23 mouse cellular contexts compared by ENCODE assay signal in the genomic region with DNA sequence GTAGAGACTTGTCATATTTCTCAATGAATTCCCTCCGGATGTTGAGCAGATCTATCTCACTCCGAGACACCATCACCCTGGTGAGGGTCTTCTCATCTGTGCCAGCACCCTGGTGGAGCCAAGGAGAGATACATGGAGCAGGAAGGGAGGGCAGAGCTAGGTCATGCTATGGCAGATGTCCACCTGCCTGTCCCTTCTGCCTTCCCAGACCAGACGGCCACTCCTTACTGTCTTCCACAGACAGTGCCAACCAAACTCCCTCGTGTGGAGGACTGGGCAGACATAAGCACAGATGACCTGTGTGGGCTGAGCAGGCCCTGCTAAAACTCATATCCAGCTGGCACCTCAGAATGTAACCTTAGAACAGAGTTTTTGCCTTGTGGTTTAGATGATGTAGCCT.
"Had no signal": no experiment of that assay in that cellular context is flagged by ENCODE, and none has a peak within 500 bp of the region (broad histone marks: within the 10 kb centered on the region; RNA-seq: fewer than 3 reads in every experiment).

No protein-coding gene starts in this region.

- H3K27ac ChIP-seq: embryonic facial prominence, embryonic 10.5 days; embryonic facial prominence, embryonic 12.5 days; embryonic facial prominence, embryonic 13.5 days; embryonic facial prominence, embryonic 15.5 days; forebrain, embryonic 10.5 days; forebrain, embryonic 12.5 days; forebrain, embryonic 13.5 days; forebrain, embryonic 15.5 days; gastrocnemius, adult 2 months; heart, adult 2 months; heart, embryonic 10.5 days had no signal

- H3K4me1 ChIP-seq: embryonic facial prominence, embryonic 10.5 days; embryonic facial prominence, embryonic 12.5 days; embryonic facial prominence, embryonic 13.5 days; embryonic facial prominence, embryonic 15.5 days; forebrain, embryonic 10.5 days; forebrain, embryonic 12.5 days; forebrain, embryonic 13.5 days; forebrain, embryonic 15.5 days had no signal

- H3K27me3 ChIP-seq: embryonic facial prominence, embryonic 12.5 days; embryonic facial prominence, embryonic 13.5 days; embryonic facial prominence, embryonic 15.5 days; forebrain, embryonic 12.5 days; forebrain, embryonic 13.5 days; forebrain, embryonic 15.5 days had no signal

- H3K4me3 ChIP-seq: embryonic facial prominence, embryonic 10.5 days; embryonic facial prominence, embryonic 12.5 days; embryonic facial prominence, embryonic 13.5 days; embryonic facial prominence, embryonic 15.5 days; erythroblast, embryonic 14.5 days; forebrain, embryonic 10.5 days; forebrain, embryonic 12.5 days; forebrain, embryonic 13.5 days; forebrain, embryonic 15.5 days; gastrocnemius, adult 2 months; heart, adult 2 months; heart, embryonic 10.5 days had no signal

- DNase-seq: cerebellum, adult 8-10 months; cerebellum, adult 9-11 months; cerebellum, postnatal 36 days; embryo, embryonic 11 days; forebrain, postnatal 0 days; gastrocnemius, adult 2 months; gastrocnemius, postnatal 10 days; gastrocnemius, postnatal 14 days; gastrocnemius, postnatal 25 days; gastrocnemius, postnatal 36 days; heart, adult 11 months; heart, adult 18-20 months; heart, adult 2 months had no signal
